Mouse (Mus musculus) intestine, postnatal 0 days (tissue): ENCODE results near the gene Cerkl. TPM values are rescaled to one million over a fixed set of nuclear protein-coding genes. Genes with fewer than 3 reads are reported as not detected.

Source experiments
- ATAC-seq: fragments of 200-750 bp; cut with Nextera tagmentation; 2 replicates; pipeline ENCODE4 v1.8.0; 2017; ENCODE audit warnings: mild to moderate bottlenecking, moderate TSS enrichment, moderate library complexity
- H3K27ac ChIP-seq: fragments of 300-500 bp; sonication (generic); 2 replicates; pipeline ENCODE4 v1.5.1; 2014; ENCODE audit warnings: mild to moderate bottlenecking, low read depth, low read length, moderate library complexity
- H3K27me3 ChIP-seq: fragments of 300-500 bp; sonication (generic); replicated peaks from 2 replicates; pipeline ENCODE4 v1.6.1; 2014; ENCODE audit warnings: low read length, mixed read lengths; ENCODE audit not compliant: control insufficient read depth, insufficient read depth
- H3K36me3 ChIP-seq: fragments of 300-500 bp; sonication (generic); 2 replicates; pipeline ENCODE4 v1.6.1; 2014; ENCODE audit warnings: mild to moderate bottlenecking, moderate library complexity; ENCODE audit not compliant: control insufficient read depth, insufficient read depth
- H3K4me1 ChIP-seq: fragments of 300-500 bp; sonication (generic); replicated peaks from 2 replicates; pipeline ENCODE4 v1.6.1; 2014; ENCODE audit warnings: antibody characterized with exemption, low read length, mixed read lengths; ENCODE audit not compliant: control insufficient read depth, insufficient read depth
- H3K4me2 ChIP-seq: fragments of 300-500 bp; sonication (generic); replicated peaks from 2 replicates; pipeline ENCODE4 v1.6.1; 2014; ENCODE audit warnings: low read depth, mild to moderate bottlenecking, moderate library complexity
- H3K4me3 ChIP-seq: fragments of 300-500 bp; sonication (generic); 2 replicates; pipeline ENCODE4 v1.5.1; 2014; ENCODE audit warnings: low read depth, low read length
- H3K9ac ChIP-seq: fragments of 300-500 bp; sonication (generic); 2 replicates; pipeline ENCODE4 v1.6.1; 2014; ENCODE audit warnings: mild to moderate bottlenecking, low read depth, low read length
- H3K9me3 ChIP-seq: fragments of 300-500 bp; sonication (generic); 2 replicates; pipeline ENCODE4 v1.6.1; 2016; ENCODE audit warnings: mixed run types; ENCODE audit not compliant: control insufficient read depth
- CTCF ChIP-seq: sonication (generic); IDR thresholded peaks from 2 replicates; pipeline ENCODE4 v1.5.1; 2016; ENCODE audit warnings: low read depth, mild to moderate bottlenecking, control low read depth, antibody characterized with exemption, moderate library complexity
- WGBS: fragments of 180-500 bp; shearing (Covaris S2); extraction: QIAGEN DNeasy Blood & Tissue Kit; methylation state at CpG from one replicate; pipeline ENCODE4 v1.1.7; 2014; 5-methylcytosine and 5-hydroxymethylcytosine counted together
- polyA plus RNA-seq: library from polyadenylated mRNA; unstranded; fragments of >200 nt; fragmentation: Nextera tagmentation; extraction: Ambion mirVana; gene quantifications from 2 replicates; pipeline ENCODE4 v1.2.1, GENCODE M21; 2015

The Cerkl gene
- polyA plus RNA-seq, 1 experiment from 2014 or later, result 1.2 TPM

DNA sequence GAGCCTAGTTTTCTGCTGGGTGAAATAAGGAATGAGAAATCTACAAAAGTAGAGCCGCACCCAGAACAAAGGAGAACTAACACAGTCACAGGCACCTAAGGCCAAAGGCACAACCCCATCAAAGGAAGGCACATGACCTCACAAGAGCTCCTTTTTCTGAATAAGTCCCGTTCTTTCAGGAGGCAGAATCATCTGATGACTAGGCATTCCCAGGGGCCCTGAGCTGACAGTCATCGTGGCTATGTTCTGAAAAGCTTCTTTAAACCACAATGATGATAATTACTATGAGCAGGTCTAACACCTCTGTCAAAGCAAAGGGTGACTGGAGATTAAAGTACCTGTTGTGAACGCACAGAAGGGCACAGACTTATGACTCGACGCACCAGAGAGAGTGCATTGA is 92.7 kb downstream of the Cerkl start:
- Histone ChIP-seq H3K27me3 (no peaks in the 10 kb centered on the region), H3K9me3 (no peaks in the 10 kb centered on the region), H3K9ac (no peak overlapping the region), H3K36me3 (no peaks in the 10 kb centered on the region), H3K4me2 (no peak overlapping the region), H3K27ac (no peak overlapping the region), H3K4me3 (no peak overlapping the region), H3K4me1 (no peaks in the 10 kb centered on the region)
- 82% methylated on average over 6 of the region's 6 CpGs for WGBS
- no peak for TF ChIP-seq CTCF
- no peak for ATAC-seq

DNA sequence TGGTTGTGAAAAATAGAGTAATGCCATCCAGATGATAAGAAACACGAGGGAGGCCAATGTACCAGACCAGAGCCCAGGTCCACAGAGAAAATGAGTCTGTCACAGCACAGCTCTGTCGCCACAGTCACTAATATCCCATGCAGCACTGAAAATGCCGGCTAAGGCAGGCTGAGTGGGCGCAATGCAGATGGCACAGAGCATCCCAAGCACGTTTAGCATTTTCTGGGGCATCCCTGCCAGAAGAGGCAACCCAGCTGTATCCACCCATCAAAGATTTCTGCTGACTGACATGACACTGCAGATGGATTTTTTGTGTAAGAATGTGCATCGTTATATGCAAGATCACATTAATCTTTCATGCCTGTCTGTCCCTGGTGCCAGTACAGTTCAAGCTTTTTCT is 94.6 kb downstream of the Cerkl start:
- Histone ChIP-seq H3K36me3 (no peaks in the 10 kb centered on the region), H3K4me1 (no peaks in the 10 kb centered on the region), H3K27me3 (no peaks in the 10 kb centered on the region), H3K9ac (no peak overlapping the region), H3K4me2 (no peak overlapping the region), H3K9me3 (no peaks in the 10 kb centered on the region), H3K4me3 (no peak overlapping the region), H3K27ac (no peak overlapping the region)
- ATAC-seq, result no peak
- 68% methylated on average over 6 of the region's 6 CpGs for WGBS
- no peak for TF ChIP-seq CTCF

DNA sequence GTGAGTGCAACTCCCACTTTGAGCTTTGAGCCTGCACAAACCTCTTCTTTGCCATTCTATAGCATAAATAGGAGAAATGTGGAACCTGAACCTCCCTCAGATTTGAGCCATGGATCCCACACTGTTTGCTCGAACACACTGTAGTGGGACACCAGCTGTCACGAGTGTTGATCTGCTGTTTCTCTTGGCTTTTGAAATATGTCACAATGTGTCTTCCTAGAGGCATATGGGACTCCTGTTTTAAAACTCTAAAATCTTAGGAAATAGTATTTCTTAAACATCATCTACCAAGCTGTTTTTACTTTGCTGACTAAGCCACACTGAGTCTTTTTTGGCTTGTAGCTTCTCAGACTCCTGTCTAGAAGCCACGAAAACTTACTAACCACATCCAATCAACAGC is 98.8 kb downstream of the Cerkl start:
- no peak overlapping the region for H3K4me3 ChIP-seq
- no peaks in the 10 kb centered on the region for H3K27me3 ChIP-seq
- no peak overlapping the region for H3K27ac ChIP-seq
- no peak for ATAC-seq
- no peak for TF ChIP-seq CTCF
- no peak overlapping the region for H3K4me2 ChIP-seq
- no peaks in the 10 kb centered on the region for H3K4me1 ChIP-seq
- H3K9me3 ChIP-seq, result no peaks in the 10 kb centered on the region
- H3K36me3 ChIP-seq, result no peaks in the 10 kb centered on the region
- no peak overlapping the region for H3K9ac ChIP-seq
- WGBS, result 86% methylated on average over 3 of the region's 3 CpGs

DNA sequence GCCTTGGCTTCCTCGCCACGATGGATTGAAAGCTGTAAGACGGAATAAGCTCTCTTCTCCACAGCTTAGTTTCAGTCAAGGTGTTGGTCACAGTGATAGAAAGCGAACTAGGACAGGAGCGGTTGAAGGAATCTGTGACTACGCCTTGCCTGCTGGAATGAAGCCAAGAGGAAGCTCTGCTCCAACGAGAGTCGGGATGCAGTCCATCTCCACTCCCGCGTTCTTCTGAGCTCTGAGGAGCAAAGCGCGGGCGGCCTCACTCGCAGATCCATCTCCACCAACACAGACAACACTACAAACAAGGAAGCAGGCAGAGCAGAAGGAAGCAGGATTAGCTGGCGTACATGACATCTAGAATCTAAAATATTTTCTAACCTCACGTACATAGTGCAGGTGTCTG is 101.8 kb downstream of the Cerkl start:
- no peak for TF ChIP-seq CTCF
- no peaks in the 10 kb centered on the region for H3K4me1 ChIP-seq
- no peak overlapping the region for H3K27ac ChIP-seq
- no peak overlapping the region for H3K4me3 ChIP-seq
- H3K9me3 ChIP-seq, result no peaks in the 10 kb centered on the region
- no peak overlapping the region for H3K4me2 ChIP-seq
- no peaks in the 10 kb centered on the region for H3K36me3 ChIP-seq
- no peak overlapping the region for H3K9ac ChIP-seq
- WGBS, result 80% methylated on average over 16 of the region's 16 CpGs
- H3K27me3 ChIP-seq, result no peaks in the 10 kb centered on the region
- no peak for ATAC-seq

DNA sequence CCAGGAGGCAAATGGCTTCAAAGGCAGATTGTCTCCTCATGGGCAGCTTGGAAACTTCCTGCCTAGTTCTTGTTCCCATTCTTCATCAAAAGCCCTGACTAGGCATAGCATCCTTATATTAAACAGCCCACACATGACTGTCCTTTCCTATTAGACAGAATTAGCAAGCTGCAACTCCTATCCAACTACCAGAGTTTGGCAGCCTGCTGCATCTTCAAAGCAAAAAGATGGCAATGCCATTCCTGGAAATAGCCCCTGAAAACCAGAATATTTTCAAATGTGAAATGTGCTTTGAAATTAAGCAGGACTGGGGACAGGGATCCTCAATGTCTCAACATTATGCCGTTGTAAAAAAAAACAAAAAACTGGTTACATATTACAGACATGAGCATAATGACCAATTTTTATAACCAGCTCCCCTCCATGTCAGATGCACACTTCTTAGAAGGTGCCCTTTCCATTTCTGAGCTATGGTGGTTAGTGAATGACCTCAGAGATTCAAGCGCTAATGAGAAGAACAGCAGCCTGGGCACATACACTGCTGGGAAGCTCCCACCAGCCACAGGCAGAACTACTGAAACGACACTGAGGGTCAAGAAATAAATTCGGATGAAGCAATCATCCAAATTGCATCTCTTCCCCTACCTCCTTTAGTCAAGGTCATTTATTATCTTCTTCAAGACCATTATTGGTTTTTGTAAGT is 104.3 kb downstream of the Cerkl start:
- H3K27me3 ChIP-seq, result no peaks in the 10 kb centered on the region
- H3K36me3 ChIP-seq, result no peaks in the 10 kb centered on the region
- ATAC-seq, result no peak
- 78% methylated on average over 4 of the region's 4 CpGs for WGBS
- H3K4me3 ChIP-seq, result no peak overlapping the region
- H3K9me3 ChIP-seq, result no peaks in the 10 kb centered on the region
- H3K27ac ChIP-seq, result no peak overlapping the region
- H3K4me2 ChIP-seq, result no peak overlapping the region
- H3K9ac ChIP-seq, result no peak overlapping the region
- TF ChIP-seq CTCF, result no peak
- H3K4me1 ChIP-seq, result no peaks in the 10 kb centered on the region

DNA sequence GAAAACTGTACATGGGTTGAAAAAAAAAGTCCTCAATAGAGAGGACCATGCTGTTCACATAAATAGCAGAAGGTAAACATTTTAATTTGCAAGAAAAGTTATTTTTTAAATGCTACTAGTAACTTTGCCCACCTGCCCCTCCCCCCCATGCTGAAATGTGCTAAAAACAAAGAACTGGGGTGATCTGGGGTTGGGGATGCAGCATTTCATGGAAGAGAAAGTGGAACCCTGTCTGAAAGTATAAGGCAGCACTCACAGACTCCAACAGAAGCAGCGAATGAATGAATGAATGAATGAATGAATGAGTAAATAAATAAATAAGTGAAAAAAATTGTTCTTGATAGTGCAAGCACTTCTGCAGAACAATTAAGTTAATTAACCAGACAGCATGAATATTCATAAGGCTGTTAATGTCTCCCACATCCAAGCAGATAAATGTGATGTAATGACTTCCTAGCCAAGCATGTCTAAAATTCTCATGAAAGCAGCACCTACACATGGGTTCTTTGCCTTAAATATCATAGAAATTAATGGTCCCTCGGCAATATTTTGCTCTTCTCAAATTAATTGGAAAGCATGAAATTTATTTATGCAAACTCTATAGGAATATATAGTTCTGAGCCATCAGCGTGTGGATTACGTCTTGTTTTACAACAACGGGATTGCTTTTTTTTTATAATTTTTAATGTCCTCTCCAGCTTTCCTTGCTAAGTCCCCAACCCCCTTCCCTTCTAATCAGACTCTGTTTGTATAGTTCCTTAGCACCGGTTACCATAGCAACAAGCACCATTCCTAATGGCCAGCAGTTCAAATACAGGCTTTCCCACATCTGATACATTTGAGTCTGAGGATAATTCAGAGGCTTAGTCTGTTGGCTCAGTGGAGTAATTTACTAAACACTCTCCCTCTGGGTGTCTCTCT is 105.1 kb downstream of the Cerkl start:
- ATAC-seq, result no peak
- Histone ChIP-seq H3K4me3 (no peak overlapping the region), H3K4me2 (no peak overlapping the region), H3K27ac (no peak overlapping the region), H3K9me3 (no peaks in the 10 kb centered on the region), H3K4me1 (no peaks in the 10 kb centered on the region), H3K36me3 (no peaks in the 10 kb centered on the region), H3K27me3 (no peaks in the 10 kb centered on the region), H3K9ac (no peak overlapping the region)
- TF ChIP-seq CTCF, result no peak
- WGBS, result 65% methylated on average over 6 of the region's 6 CpGs
